Mouse (Mus musculus) embryonic facial prominence, embryonic 13.5 days (tissue): ENCODE measurements around the gene Grid2. TPM values are rescaled to one million over a fixed set of nuclear protein-coding genes. Genes with fewer than 3 reads are reported as not detected.
A peak's percentile ranks its signal among the peaks of the same experiment; 100 is the strongest.

ENCODE experiments used
- ATAC-seq: fragments of 200-750 bp; cut with Nextera tagmentation; 2 replicates; pipeline ENCODE4 v1.8.0; 2017; ENCODE audit warnings: low read depth; ENCODE audit not compliant: insufficient number of reproducible peaks, insufficient read depth, low FRiP score, low TSS enrichment
- H3K27ac ChIP-seq: fragments of 300-500 bp; sonication (generic); 2 replicates; pipeline ENCODE4 v1.5.1; 2015; ENCODE audit warnings: moderate library complexity, mild to moderate bottlenecking, inconsistent platforms
- H3K27me3 ChIP-seq: fragments of 300-500 bp; sonication (generic); 2 replicates; pipeline ENCODE4 v1.6.1; 2015; ENCODE audit warnings: mild to moderate bottlenecking, inconsistent platforms
- H3K36me3 ChIP-seq: fragments of 300-500 bp; sonication (generic); 2 replicates; pipeline ENCODE4 v1.6.1; 2015; ENCODE audit warnings: mild to moderate bottlenecking, inconsistent platforms
- H3K4me1 ChIP-seq: fragments of 300-500 bp; sonication (generic); 2 replicates; pipeline ENCODE4 v1.6.1; 2015; ENCODE audit warnings: inconsistent platforms
- H3K4me2 ChIP-seq: fragments of 300-500 bp; sonication (generic); 2 replicates; pipeline ENCODE4 v1.6.1; 2015; ENCODE audit warnings: moderate library complexity, mild to moderate bottlenecking, inconsistent platforms
- H3K4me3 ChIP-seq: fragments of 300-500 bp; sonication (generic); 2 replicates; pipeline ENCODE4 v1.5.1; 2015; ENCODE audit warnings: mild to moderate bottlenecking, inconsistent platforms
- H3K9ac ChIP-seq: fragments of 300-500 bp; sonication (generic); 2 replicates; pipeline ENCODE4 v1.6.1; 2015; ENCODE audit warnings: mild to moderate bottlenecking, inconsistent platforms
- H3K9me3 ChIP-seq: fragments of 300-500 bp; sonication (generic); 2 replicates; pipeline ENCODE4 v1.6.1; 2016; ENCODE audit warnings: inconsistent platforms
- WGBS: fragments of 180-500 bp; shearing (Covaris S2); methylation state at CpG from one replicate; pipeline ENCODE4 v1.1.7; 2015; ENCODE audit warnings: mixed read lengths; 5-methylcytosine and 5-hydroxymethylcytosine counted together
- polyA plus RNA-seq: library from polyadenylated mRNA; unstranded; fragments of >200 nt; fragmentation: Nextera tagmentation; extraction: Ambion mirVana; gene quantifications from 2 replicates; pipeline ENCODE4 v1.2.1, GENCODE M21; 2015

Gene Grid2
- 1.5 and 2.0 TPM in 2 replicates for polyA plus RNA-seq

DNA sequence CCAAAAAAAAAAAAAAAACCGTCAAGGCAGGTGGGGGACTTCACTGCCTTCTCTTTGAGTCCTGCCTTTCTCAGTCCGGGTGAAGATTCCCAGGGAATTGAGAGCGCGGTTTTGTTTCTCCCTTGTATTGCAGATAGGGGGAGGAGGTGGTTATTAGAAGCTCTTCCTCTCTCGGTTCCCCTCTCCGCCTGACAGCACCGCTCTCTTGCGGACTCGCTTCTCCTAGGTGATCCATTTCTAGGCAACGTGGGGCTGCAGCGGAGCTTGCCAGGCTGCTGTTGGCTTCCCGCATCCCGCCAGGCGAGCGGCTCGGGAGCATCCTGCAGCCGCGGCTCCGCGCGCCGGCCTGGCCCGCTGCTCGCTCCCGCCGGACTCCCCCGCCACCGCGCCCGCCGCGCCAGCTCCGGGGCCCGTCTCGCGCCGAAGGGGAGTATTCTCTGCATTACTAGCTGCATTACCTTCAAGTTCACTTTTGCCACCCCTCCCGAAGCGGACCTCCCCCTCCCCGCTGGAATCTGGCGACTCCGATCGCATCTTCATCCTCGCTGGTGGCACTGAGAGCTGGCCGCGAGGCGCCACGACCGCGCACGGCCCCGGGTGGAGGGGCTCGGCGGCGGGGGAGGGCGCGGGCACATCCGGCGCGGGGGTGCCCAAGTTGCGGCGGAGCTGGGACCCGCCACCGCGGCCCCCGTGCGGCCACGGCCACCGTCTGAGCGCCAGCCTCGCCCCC lies at the start of gene Grid2:
Grid2 (plus strand) TSS at position 51 of the 730 bp plus-strand sequence.
- 1% methylated on average over 71 of the region's 71 CpGs for WGBS
- peaks cover 8% of the 10 kb centered on the region; the same call in 1 of the 2 replicates for H3K4me1 ChIP-seq
- H3K4me2 ChIP-seq, result peak within 1 kb of the TSS; percentile 97
- H3K27ac ChIP-seq, result no peak within 1 kb of the TSS
- peak; percentile 33; the same call in 1 of the 2 replicates for ATAC-seq
- no peaks in the 10 kb centered on the region for H3K9me3 ChIP-seq
- H3K36me3 ChIP-seq, result no peaks in the 10 kb centered on the region
- peak within 1 kb of the TSS; percentile 72 for H3K9ac ChIP-seq
- H3K4me3 ChIP-seq, result peak within 1 kb of the TSS; percentile 69
- peaks cover 63% of the 10 kb centered on the region for H3K27me3 ChIP-seq

DNA sequence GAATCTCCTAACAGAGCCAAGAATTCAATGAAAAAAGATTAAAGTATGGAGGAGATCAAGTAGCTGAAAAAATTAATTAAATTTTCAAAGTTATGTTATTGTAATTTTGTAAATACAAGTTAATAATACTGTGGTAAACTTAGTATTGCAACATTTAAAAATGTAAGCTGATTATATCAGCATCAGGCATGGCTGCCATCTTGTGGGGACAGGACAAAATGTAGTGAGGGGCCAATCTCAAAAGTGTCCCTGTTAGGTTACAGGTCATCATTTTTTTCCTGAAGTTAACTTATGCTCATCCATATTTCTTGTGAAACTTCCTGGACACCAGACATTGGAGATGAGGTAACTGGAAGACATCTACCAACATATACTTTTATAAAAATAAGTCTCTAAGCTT lies 4.9 kb upstream of the Grid2 start:
- Histone ChIP-seq H3K4me2 (no peak overlapping the region), H3K4me1 (no peaks in the 10 kb centered on the region), H3K36me3 (no peaks in the 10 kb centered on the region), H3K27ac (no peak overlapping the region), H3K4me3 (no peak overlapping the region), H3K27me3 (peaks cover 21% of the 10 kb centered on the region), H3K9ac (no peak overlapping the region), H3K9me3 (no peaks in the 10 kb centered on the region)
- ATAC-seq, result no peak

DNA sequence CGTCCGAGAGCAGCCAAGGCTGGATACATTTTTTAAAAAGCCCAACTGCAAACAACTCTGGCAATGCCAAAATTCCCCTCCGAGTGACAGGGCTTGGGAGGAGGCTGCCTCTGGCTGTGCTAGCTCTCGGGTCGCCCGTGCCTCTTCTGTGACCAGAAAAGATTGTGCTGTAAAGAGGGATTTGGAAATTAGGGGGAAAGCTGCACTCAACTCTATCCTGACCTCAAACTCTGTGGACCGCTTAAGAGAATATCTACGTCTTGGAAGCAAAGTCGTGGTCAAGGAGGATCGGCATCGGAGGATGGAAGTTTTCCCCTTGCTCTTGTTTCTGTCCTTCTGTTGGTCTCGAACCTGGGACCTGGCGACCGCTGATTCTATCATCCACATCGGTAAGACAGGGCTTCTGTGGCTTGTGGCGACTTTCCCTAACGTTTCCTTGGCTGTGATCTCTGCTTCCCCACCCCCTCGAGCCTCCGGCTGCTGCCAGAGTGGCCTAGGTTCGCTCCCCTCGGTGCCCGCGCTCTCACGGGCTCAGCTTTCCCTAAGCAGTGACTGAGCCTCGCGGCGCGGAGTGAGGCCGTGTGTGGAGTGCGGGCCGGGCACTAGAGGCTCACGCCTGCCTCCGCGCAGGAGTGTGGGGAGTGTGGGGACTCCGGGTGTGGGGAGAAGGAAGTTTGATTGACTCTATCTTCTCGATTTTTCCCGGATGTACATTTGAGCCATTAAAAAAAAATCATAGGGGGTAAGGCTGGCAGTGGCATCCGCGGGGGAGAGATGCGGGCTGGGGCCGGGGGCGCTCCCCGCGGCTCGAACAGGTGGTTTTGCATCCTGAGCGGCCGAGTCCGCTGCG lies 1.1 kb downstream of the Grid2 start:
- Histone ChIP-seq H3K4me3 (peak overlapping the region; percentile 69), H3K4me1 (peaks cover 8% of the 10 kb centered on the region; the same call in 1 of the 2 replicates), H3K27ac (no peak overlapping the region), H3K4me2 (peak overlapping the region; percentile 97), H3K9me3 (no peaks in the 10 kb centered on the region), H3K9ac (peak overlapping the region; percentile 72), H3K27me3 (peaks cover 63% of the 10 kb centered on the region), H3K36me3 (no peaks in the 10 kb centered on the region)
- under 1% methylated on average over 48 of the region's 49 CpGs for WGBS
- ATAC-seq, result peak; percentile 56; the same call in 1 of the 2 replicates

DNA sequence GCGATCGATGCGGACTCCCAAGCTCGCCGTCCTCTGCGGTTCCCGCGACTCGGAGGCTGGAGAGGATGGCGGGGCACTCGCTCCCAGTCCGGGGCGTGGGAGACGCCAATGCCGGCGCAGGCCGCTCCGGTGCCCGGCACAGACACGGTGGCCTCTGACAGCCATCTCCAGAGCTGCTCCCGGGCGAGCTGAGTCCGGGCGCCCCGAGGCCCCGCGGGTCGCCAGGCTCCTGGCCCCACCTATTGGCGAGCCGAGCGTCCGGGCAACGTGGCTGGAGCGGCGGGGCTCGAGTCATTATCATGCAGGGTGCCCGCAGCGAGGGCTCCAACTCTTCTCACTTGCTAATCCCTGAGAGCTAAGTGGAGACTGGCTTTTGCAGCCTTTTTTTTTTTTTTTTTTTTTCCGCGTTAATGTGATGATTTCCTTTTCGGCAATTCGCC lies 1.8 kb downstream of the Grid2 start:
- WGBS, result 1% methylated on average over 35 of the region's 42 CpGs
- H3K27me3 ChIP-seq, result peaks cover 63% of the 10 kb centered on the region
- peaks cover 8% of the 10 kb centered on the region; the same call in 1 of the 2 replicates for H3K4me1 ChIP-seq
- H3K27ac ChIP-seq, result no peak overlapping the region
- ATAC-seq, result no peak
- peak overlapping the region; percentile 69 for H3K4me3 ChIP-seq
- no peaks in the 10 kb centered on the region for H3K9me3 ChIP-seq
- H3K36me3 ChIP-seq, result no peaks in the 10 kb centered on the region
- peak overlapping the region; percentile 97 for H3K4me2 ChIP-seq
- H3K9ac ChIP-seq, result peak overlapping the region; percentile 72

DNA sequence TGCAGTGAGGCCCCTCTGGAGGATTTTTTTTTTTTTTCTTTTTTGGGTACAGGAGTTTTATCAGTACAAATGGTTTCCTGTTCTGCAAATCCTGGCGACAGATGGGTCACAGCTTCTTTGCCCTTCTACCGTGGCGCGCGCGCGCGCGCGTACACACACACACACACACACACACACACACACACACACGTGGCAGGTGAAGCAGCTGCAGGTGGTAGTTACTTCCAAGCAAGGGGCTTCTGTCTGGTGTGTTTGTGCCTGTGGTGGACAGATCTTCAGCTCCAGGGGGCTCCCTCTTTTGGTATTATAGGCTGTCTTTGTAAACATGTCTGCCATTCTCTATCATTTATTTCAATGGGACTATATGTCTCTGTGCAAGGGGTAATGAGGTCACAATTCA lies 2.2 kb downstream of the Grid2 start:
- H3K27me3 ChIP-seq, result peaks cover 63% of the 10 kb centered on the region
- H3K9me3 ChIP-seq, result no peaks in the 10 kb centered on the region
- H3K36me3 ChIP-seq, result no peaks in the 10 kb centered on the region
- H3K4me3 ChIP-seq, result peak overlapping the region; percentile 69
- H3K4me2 ChIP-seq, result peak overlapping the region; percentile 97
- no peak for ATAC-seq
- peaks cover 8% of the 10 kb centered on the region; the same call in 1 of the 2 replicates for H3K4me1 ChIP-seq
- no peak overlapping the region for H3K27ac ChIP-seq
- WGBS, result under 1% methylated on average over 11 of the region's 11 CpGs
- H3K9ac ChIP-seq, result no peak overlapping the region

DNA sequence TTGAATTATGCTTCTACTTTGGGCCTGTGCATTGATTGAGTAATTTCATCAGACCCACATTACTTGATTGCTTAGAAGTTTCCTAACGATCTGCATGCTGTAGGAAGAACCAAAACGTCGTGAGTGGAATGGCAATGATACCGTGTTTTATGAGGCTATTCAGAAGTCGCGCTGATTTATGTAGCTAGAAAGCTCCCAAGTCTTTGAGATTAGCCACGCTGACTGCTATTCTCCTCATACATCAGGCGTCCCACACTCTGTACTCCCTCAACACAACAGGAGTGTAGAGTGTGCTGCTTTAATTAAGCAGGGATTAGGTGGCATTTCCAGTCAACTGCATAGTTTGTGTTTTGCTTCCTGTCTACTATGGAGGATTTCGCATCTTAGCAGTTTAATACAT lies 4.1 kb downstream of the Grid2 start:
- no peak overlapping the region for H3K4me2 ChIP-seq
- H3K4me1 ChIP-seq, result peaks cover 8% of the 10 kb centered on the region; the same call in 1 of the 2 replicates
- H3K36me3 ChIP-seq, result no peaks in the 10 kb centered on the region
- H3K9ac ChIP-seq, result no peak overlapping the region
- H3K27me3 ChIP-seq, result peaks cover 50% of the 10 kb centered on the region
- no peak overlapping the region for H3K27ac ChIP-seq
- H3K4me3 ChIP-seq, result no peak overlapping the region
- no peaks in the 10 kb centered on the region for H3K9me3 ChIP-seq
- no peak for ATAC-seq
- 55% methylated on average over 9 of the region's 9 CpGs for WGBS

DNA sequence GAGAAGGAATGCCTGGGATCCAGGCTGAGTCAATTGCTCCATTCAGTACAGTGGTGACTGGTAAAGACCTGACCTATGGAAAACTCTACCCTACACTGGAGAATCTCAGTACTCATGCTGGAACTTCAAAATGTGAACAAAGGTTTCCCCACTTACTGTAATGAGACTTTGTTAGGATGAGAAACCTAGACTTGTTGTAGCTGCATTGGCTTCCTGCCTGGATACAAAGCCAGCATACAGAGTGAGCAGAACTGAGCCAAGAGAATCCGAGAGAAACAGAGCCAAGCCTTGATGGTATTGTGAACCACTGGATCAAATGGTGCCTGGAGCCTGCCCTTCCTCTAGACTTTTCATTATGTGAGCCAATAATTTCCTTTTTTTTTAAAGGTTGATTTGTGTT lies 28.7 kb downstream of the Grid2 start:
- WGBS, result 55% methylated on average over 1 of the region's 1 CpGs
- H3K27ac ChIP-seq, result no peak overlapping the region
- no peaks in the 10 kb centered on the region for H3K27me3 ChIP-seq
- no peaks in the 10 kb centered on the region for H3K9me3 ChIP-seq
- no peak overlapping the region for H3K9ac ChIP-seq
- no peaks in the 10 kb centered on the region for H3K4me1 ChIP-seq
- H3K4me2 ChIP-seq, result no peak overlapping the region
- no peak for ATAC-seq
- no peaks in the 10 kb centered on the region for H3K36me3 ChIP-seq
- H3K4me3 ChIP-seq, result no peak overlapping the region

DNA sequence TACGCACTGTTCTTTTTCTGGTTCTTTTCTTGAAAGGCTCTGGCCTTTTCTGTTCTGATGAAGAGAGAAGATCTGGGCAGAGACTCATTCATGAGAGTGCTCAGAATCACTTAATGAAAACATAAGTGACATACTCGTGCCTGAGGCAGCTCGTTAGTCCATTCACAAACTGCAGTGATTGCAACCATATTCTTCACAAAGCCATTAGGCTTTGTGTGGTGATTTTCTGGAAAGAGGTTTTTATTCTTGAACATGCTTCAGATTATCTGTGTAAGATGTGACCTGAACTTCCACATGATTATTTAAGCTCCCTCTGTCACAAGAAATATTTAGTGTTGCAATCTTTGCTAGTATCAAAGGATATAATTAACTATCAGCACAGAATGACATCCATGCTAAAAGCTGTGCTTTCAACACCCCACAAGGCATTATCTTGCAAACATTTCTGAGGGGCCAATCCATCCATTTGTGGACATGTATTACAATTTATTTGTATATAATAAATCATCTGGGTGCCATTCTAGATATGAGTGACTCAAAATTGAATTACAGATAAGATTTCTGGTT lies 86.8 kb downstream of the Grid2 start:
- no peaks in the 10 kb centered on the region for H3K36me3 ChIP-seq
- H3K4me1 ChIP-seq, result no peaks in the 10 kb centered on the region
- no peak overlapping the region for H3K27ac ChIP-seq
- H3K4me2 ChIP-seq, result no peak overlapping the region
- no peak overlapping the region for H3K4me3 ChIP-seq
- H3K9me3 ChIP-seq, result no peaks in the 10 kb centered on the region
- no peak overlapping the region for H3K9ac ChIP-seq
- no peaks in the 10 kb centered on the region for H3K27me3 ChIP-seq
- no peak for ATAC-seq
- 48% methylated on average over 3 of the region's 3 CpGs for WGBS

DNA sequence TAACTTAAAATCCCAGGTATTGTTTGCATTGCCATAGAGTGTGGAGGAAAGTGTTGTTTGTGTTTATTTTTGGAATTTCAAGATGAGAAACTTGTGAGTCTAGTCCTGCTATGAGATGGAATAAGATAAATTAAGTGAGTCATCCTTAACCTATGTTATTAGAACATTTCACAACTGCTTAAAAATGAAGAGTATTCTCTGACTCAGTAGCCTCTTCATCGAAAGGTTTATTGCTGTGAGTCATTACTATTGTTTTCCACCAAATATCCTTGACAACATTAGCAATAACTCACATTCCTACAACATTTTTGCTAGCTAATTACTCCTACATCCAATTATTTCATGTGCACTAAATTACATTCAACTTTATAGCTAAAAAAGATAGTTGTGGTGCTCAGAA lies 91.3 kb downstream of the Grid2 start:
- H3K36me3 ChIP-seq, result no peaks in the 10 kb centered on the region
- no peak overlapping the region for H3K9ac ChIP-seq
- no peak overlapping the region for H3K27ac ChIP-seq
- H3K4me2 ChIP-seq, result no peak overlapping the region
- no peaks in the 10 kb centered on the region for H3K9me3 ChIP-seq
- H3K4me1 ChIP-seq, result no peaks in the 10 kb centered on the region
- no peak overlapping the region for H3K4me3 ChIP-seq
- no peaks in the 10 kb centered on the region for H3K27me3 ChIP-seq
- WGBS, result 85% methylated on average over 1 of the region's 1 CpGs
- no peak for ATAC-seq

DNA sequence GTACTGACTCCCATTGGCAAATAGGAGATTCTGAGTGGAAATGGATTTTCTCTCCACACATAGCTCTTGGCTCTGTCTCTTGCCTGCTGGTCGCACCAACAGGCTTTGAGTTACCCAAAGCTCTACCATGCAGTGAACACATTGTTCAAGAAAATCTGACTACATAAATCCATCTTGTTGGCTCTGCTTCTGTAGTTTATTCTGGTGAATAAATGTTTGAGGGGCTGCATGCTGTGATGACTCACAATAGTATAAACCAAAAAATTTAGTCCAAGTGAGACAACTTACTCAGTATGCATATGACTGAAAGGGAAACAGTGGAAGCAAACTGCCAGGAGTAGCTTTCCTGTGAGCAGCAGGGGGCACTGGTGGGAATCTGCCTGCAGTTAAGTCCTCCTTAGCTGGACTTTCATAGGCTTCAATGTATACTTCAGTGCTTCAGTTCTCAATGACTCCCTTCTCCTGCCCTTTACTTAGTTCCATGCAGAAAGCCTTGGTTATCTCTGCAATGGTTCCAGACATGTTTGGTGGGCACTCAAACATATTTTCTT lies 125.5 kb downstream of the Grid2 start:
- H3K27ac ChIP-seq, result no peak overlapping the region
- no peak overlapping the region for H3K4me3 ChIP-seq
- H3K9me3 ChIP-seq, result no peaks in the 10 kb centered on the region
- H3K4me2 ChIP-seq, result no peak overlapping the region
- H3K4me1 ChIP-seq, result no peaks in the 10 kb centered on the region
- ATAC-seq, result no peak
- H3K27me3 ChIP-seq, result no peaks in the 10 kb centered on the region
- H3K36me3 ChIP-seq, result no peaks in the 10 kb centered on the region
- no peak overlapping the region for H3K9ac ChIP-seq
- 78% methylated on average over 1 of the region's 1 CpGs for WGBS

DNA sequence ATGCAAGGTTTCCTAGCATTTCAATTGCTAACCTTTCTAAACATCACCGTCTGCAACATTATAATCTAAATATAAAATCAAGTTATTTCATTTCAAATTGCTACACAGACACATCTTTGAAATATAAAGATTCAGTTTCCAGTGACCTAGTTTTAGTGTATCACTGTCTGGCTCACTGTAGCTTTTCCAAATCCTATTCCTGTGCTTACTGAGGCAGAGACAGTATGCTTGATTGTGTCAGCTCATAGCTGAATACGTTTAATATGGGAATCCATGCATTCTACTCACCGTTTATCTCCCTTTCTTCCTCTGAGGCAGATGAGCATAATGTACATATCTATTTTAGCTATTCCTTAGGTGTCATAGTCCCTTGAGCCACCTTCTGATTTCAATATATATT lies 146.0 kb downstream of the Grid2 start:
- ATAC-seq, result no peak
- Histone ChIP-seq H3K27me3 (no peaks in the 10 kb centered on the region), H3K4me3 (no peak overlapping the region), H3K4me1 (no peaks in the 10 kb centered on the region), H3K9ac (no peak overlapping the region), H3K4me2 (no peak overlapping the region), H3K9me3 (no peaks in the 10 kb centered on the region), H3K36me3 (no peaks in the 10 kb centered on the region), H3K27ac (no peak overlapping the region)
- WGBS, result 82% methylated on average over 3 of the region's 3 CpGs
